Mouse (Mus musculus): ENCODE measurements around the gene Fgfr2.
"Not testable (repeated sequence)": the region's sequence is repeated elsewhere in the genome, so short reads cannot be mapped to it uniquely, and the experiment has no call there.

Gene Fgfr2

GRCm38 (mm10) chr7:133120221-133120751, 2.9 kb downstream of the Fgfr2 start:
- no peak for DNase-seq (ENCODE audit: low read depth, low spot score)

- no peak for DNase-seq (ENCODE audit: low read depth, low spot score)
Observed at GRCm38 (mm10) chr7:133117815-133118214, 5.3 kb downstream of the Fgfr2 start.

- no peak for DNase-seq (ENCODE audit: low read depth, low spot score)
Observed at GRCm38 (mm10) chr7:133116542-133116941, 6.6 kb downstream of the Fgfr2 start.

GRCm38 (mm10) chr7:133115886-133116285, 7.3 kb downstream of the Fgfr2 start:
- DNase-seq (ENCODE audit: low read depth, low spot score): no peak

- DNase-seq (ENCODE audit: low read depth, low spot score): no peak
Observed at GRCm38 (mm10) chr7:133114847-133115470, 8.2 kb downstream of the Fgfr2 start.

GRCm38 (mm10) chr7:133113185-133113895, 9.8 kb downstream of the Fgfr2 start:
- DNase-seq (ENCODE audit: low read depth, low spot score): no peak

GRCm38 (mm10) chr7:133112351-133112831, 10.8 kb downstream of the Fgfr2 start:
- DNase-seq (ENCODE audit: low read depth, low spot score): no peak

- DNase-seq (ENCODE audit: low read depth, low spot score): no peak
Observed at GRCm38 (mm10) chr7:133109442-133109841, 13.7 kb downstream of the Fgfr2 start.

- DNase-seq (ENCODE audit: low read depth, low spot score): peak; percentile 53
Observed at GRCm38 (mm10) chr7:133108695-133109094, 14.5 kb downstream of the Fgfr2 start.

- no peak for DNase-seq (ENCODE audit: low read depth, low spot score)
Observed at GRCm38 (mm10) chr7:133102578-133102977, 20.6 kb downstream of the Fgfr2 start.

- DNase-seq (ENCODE audit: low read depth, low spot score): no peak
Observed at GRCm38 (mm10) chr7:133101070-133101469, 22.1 kb downstream of the Fgfr2 start.

GRCm38 (mm10) chr7:133100178-133100577, 23.0 kb downstream of the Fgfr2 start:
- no peak for DNase-seq (ENCODE audit: low read depth, low spot score)

- DNase-seq (ENCODE audit: low read depth, low spot score): no peak
Observed at GRCm38 (mm10) chr7:133099266-133099665, 23.9 kb downstream of the Fgfr2 start.

GRCm38 (mm10) chr7:133098118-133098793, 24.9 kb downstream of the Fgfr2 start:
- DNase-seq (ENCODE audit: low read depth, low spot score): no peak

GRCm38 (mm10) chr7:133095610-133096009, 27.5 kb downstream of the Fgfr2 start:
- not testable (repeated sequence) for DNase-seq (ENCODE audit: low read depth, low spot score)

GRCm38 (mm10) chr7:133094711-133095495, 28.2 kb downstream of the Fgfr2 start:
- DNase-seq (ENCODE audit: low read depth, low spot score): no peak

- DNase-seq (ENCODE audit: low read depth, low spot score): no peak
Observed at GRCm38 (mm10) chr7:133094161-133094560, 29.0 kb downstream of the Fgfr2 start.

- DNase-seq (ENCODE audit: low read depth, low spot score): no peak
Observed at GRCm38 (mm10) chr7:133093731-133094130, 29.4 kb downstream of the Fgfr2 start.

- DNase-seq (ENCODE audit: low read depth, low spot score): no peak
Observed at GRCm38 (mm10) chr7:133090641-133091040, 32.5 kb downstream of the Fgfr2 start.

- no peak for DNase-seq (ENCODE audit: low read depth, low spot score)
Observed at GRCm38 (mm10) chr7:133089621-133090260, 33.4 kb downstream of the Fgfr2 start.

- DNase-seq (ENCODE audit: low read depth, low spot score): peak; percentile 59
Observed at GRCm38 (mm10) chr7:133088830-133089261, 34.3 kb downstream of the Fgfr2 start.
